ENCODE assay signal across 10 mouse cellular contexts in genomic region chr14:21992321-21992885, GRCm38 (mm10). TPM values are rescaled to one million over a fixed set of nuclear protein-coding genes. Genes with fewer than 3 reads are reported as not detected.
A peak's percentile ranks its signal among the peaks of the same experiment; 100 is the strongest.
DNase-seq lines count a peak whose midpoint lies in the region; ATAC-seq and TF ChIP-seq lines count a peak whose summit lies in the region.
"Had no signal": no experiment of that assay in that cellular context is flagged by ENCODE, and none has a peak within 500 bp of the region (broad histone marks: within the 10 kb centered on the region; RNA-seq: fewer than 3 reads in every experiment).

No protein-coding gene starts in this region.

- H3K27ac ChIP-seq in spleen, adult 2 months (ENCODE audit: insufficient read depth, low read length) = 0 out of 2 replicates have a peak overlapping the region, but pooled peaks have one; percentile 26
- no peak overlapping the region for H3K27ac ChIP-seq in hindbrain, embryonic 16.5 days (ENCODE audit: low read depth, low read length)
- H3K27ac ChIP-seq in limb, embryonic 13.5 days = no peak overlapping the region
- H3K27ac ChIP-seq in liver, postnatal 0 days (ENCODE audit: low read depth) = no peak overlapping the region

- H3K4me1 ChIP-seq in spleen, adult 2 months (ENCODE audit: control insufficient read depth, insufficient read depth, insufficient read length) = no peaks in the 10 kb centered on the region; the same call in 1 of the 2 replicates
- H3K4me1 ChIP-seq in hindbrain, embryonic 16.5 days (ENCODE audit: control insufficient read depth, insufficient read depth, low read depth, low read length) = peaks cover 34% of the 10 kb centered on the region
- peaks cover 60% of the 10 kb centered on the region for H3K4me1 ChIP-seq in limb, embryonic 13.5 days
- H3K4me1 ChIP-seq in liver, postnatal 0 days (ENCODE audit: insufficient read depth) = peaks cover 27% of the 10 kb centered on the region

- no peak overlapping the region for H3K4me3 ChIP-seq in spleen, adult 2 months (ENCODE audit: extremely low read depth, insufficient read depth, insufficient read length)
- no peak overlapping the region for H3K4me3 ChIP-seq in hindbrain, embryonic 16.5 days (ENCODE audit: low read length)
- peak overlapping the region; percentile 92 for H3K4me3 ChIP-seq in limb, embryonic 13.5 days
- H3K4me3 ChIP-seq in liver, postnatal 0 days (ENCODE audit: low read depth, low read length) = no peak overlapping the region

- 93% methylated on average over 4 of the region's 4 CpGs for WGBS in spleen, adult 2 months
- WGBS in hindbrain, embryonic 16.5 days = 62% methylated on average over 4 of the region's 4 CpGs
- WGBS in limb, embryonic 13.5 days = 54% methylated on average over 4 of the region's 4 CpGs
- WGBS in liver, postnatal 0 days (ENCODE audit: insufficient replicate concordance) = 64% methylated on average over 4 of the region's 4 CpGs

- H3K27me3 ChIP-seq in spleen, adult 2 months (ENCODE audit: control insufficient read depth, insufficient read depth, low read length) = peaks cover 15% of the 10 kb centered on the region
- peaks cover 19% of the 10 kb centered on the region for H3K27me3 ChIP-seq in hindbrain, embryonic 16.5 days (replicated peaks; ENCODE audit: control insufficient read depth, insufficient read depth, low read length)
- peaks cover 61% of the 10 kb centered on the region for H3K27me3 ChIP-seq in limb, embryonic 13.5 days
- peaks cover 91% of the 10 kb centered on the region for H3K27me3 ChIP-seq in liver, postnatal 0 days (ENCODE audit: insufficient read depth, low read length)
- H3K27me3 ChIP-seq: Patski had no signal

- H3K4me2 ChIP-seq in hindbrain, embryonic 16.5 days (ENCODE audit: low read length) = peak overlapping the region; percentile 84; the same call in 1 of the 2 replicates
- peak overlapping the region; percentile 86 for H3K4me2 ChIP-seq in limb, embryonic 13.5 days (replicated peaks)
- H3K4me2 ChIP-seq in liver, postnatal 0 days (ENCODE audit: low read depth, low read length) = no peak overlapping the region

- no peaks in the 10 kb centered on the region for H3K9me3 ChIP-seq in hindbrain, embryonic 16.5 days (ENCODE audit: control insufficient read depth, low read length)
- H3K9me3 ChIP-seq in limb, embryonic 13.5 days = no peaks in the 10 kb centered on the region
- no peaks in the 10 kb centered on the region for H3K9me3 ChIP-seq in liver, postnatal 0 days (ENCODE audit: low read length)

- TF ChIP-seq CTCF in spleen, adult 2 months (IDR thresholded peaks at IDR 0.05; ENCODE audit: extremely low read depth, insufficient read depth, insufficient read length, insufficient replicate concordance) = no peak
- no peak for TF ChIP-seq CTCF in liver, postnatal 0 days (IDR thresholded peaks at IDR 0.05; ENCODE audit: low read depth)

- intact Hi-C loops in heart, postnatal 36 days (cut with DNase I) = no loop called here

- TF ChIP-seq POLR2A in spleen, adult 2 months (IDR thresholded peaks at IDR 0.05; ENCODE audit: low read depth, low read length) = no peak

- no peak for DNase-seq in spleen, adult 2 months (ENCODE audit: low read depth in 1 of 2, low spot score in 2 of 2)
- no peak for DNase-seq in spleen, postnatal 14 days (ENCODE audit: low spot score in 2 of 2)
- no peak for DNase-seq in liver, postnatal 0 days
- DNase-seq in liver = no peak
- DNase-seq in heart, adult 18-20 months = no peak
- no peak for DNase-seq in heart, postnatal 36 days
- DNase-seq: cerebellum, postnatal 36 days had no signal

- ATAC-seq in hindbrain, embryonic 16.5 days = no peak
- ATAC-seq in limb, embryonic 13.5 days (ENCODE audit: low FRiP score, low read depth) = no peak
- ATAC-seq in liver, postnatal 0 days = no peak
- ATAC-seq: Patski had no signal

- no peak for TF ChIP-seq EP300 in liver, postnatal 0 days (IDR thresholded peaks at IDR 0.05; ENCODE audit: low read depth)

- no peak overlapping the region for H3K9ac ChIP-seq in hindbrain, embryonic 16.5 days (ENCODE audit: low read depth, low read length)
- peak overlapping the region; percentile 48; the same call in 1 of the 2 replicates for H3K9ac ChIP-seq in limb, embryonic 13.5 days
- H3K9ac ChIP-seq in liver, postnatal 0 days (replicated peaks) = no peak overlapping the region

- no peaks in the 10 kb centered on the region for H3K36me3 ChIP-seq in spleen, adult 2 months (ENCODE audit: control insufficient read depth, insufficient read depth, low read length)
- H3K36me3 ChIP-seq in hindbrain, embryonic 16.5 days (ENCODE audit: control insufficient read depth, insufficient read depth, low read length) = no peaks in the 10 kb centered on the region
- no peaks in the 10 kb centered on the region for H3K36me3 ChIP-seq in limb, embryonic 13.5 days
- no peaks in the 10 kb centered on the region for H3K36me3 ChIP-seq in liver, postnatal 0 days (replicated peaks; ENCODE audit: insufficient read depth, low read length)

RNA-seq across cellular contexts. Expression of gene Zfp503, which starts 3.0 kb away (rescaled TPM):
- 8.8 and 13.9 TPM in 2 replicates for polyA plus RNA-seq in spleen, adult 2 months (2012; rRNA removed)
- 8.0 and 9.9 TPM in 2 replicates for polyA plus RNA-seq in hindbrain, embryonic 16.5 days (2015; fragmentation: Nextera tagmentation; extraction: Ambion mirVana)
- 25.8 and 26.2 TPM in 2 replicates for polyA plus RNA-seq in limb, embryonic 13.5 days (2015; fragmentation: Nextera tagmentation; extraction: Ambion mirVana)
- polyA plus RNA-seq in liver, postnatal 0 days (2015; fragmentation: Nextera tagmentation; extraction: Ambion mirVana) = 0.99 and 1.1 TPM in 2 replicates
- 1 to 10 TPM; 1.2 to 2.0 TPM for total RNA-seq in heart, adult 18-20 months (2021)
- total RNA-seq in heart, postnatal 36 days (2021) = 1 to 10 TPM; 1.8 to 2.2 TPM

RNA-seq across cellular contexts. Expression of gene Lrmda, which starts 27.1 kb away (rescaled TPM):
- 0.37 and 0.68 TPM in 2 replicates for polyA plus RNA-seq in spleen, adult 2 months (2012; rRNA removed)
- polyA plus RNA-seq in hindbrain, embryonic 16.5 days (2015; fragmentation: Nextera tagmentation; extraction: Ambion mirVana) = 0.30 and 0.80 TPM in 2 replicates
- polyA plus RNA-seq in limb, embryonic 13.5 days (2015; fragmentation: Nextera tagmentation; extraction: Ambion mirVana) = 0.36 and 0.38 TPM in 2 replicates
- 0.15 and 0.28 TPM in 2 replicates for polyA plus RNA-seq in liver, postnatal 0 days (2015; fragmentation: Nextera tagmentation; extraction: Ambion mirVana)
- total RNA-seq in heart, adult 18-20 months (2021) = 1 to 10 TPM; 1.5 to 2.4 TPM
- total RNA-seq in heart, postnatal 36 days (2021) = 1 to 10 TPM; 1.1 to 1.7 TPM
